Mouse (Mus musculus) heart, embryonic 11.5 days (tissue): ENCODE results near the gene 1700024P04Rik. TPM values are rescaled to one million over a fixed set of nuclear protein-coding genes. Genes with fewer than 3 reads are reported as not detected.

ENCODE experiments used
- ATAC-seq: fragments of 200-750 bp; cut with Nextera tagmentation; replicated peaks from 2 replicates; pipeline ENCODE4 v1.8.0; 2017; ENCODE audit warnings: moderate library complexity; ENCODE audit not compliant: insufficient number of reproducible peaks, low FRiP score, low TSS enrichment
- H3K27ac ChIP-seq: fragments of 300-500 bp; sonication (generic); 2 replicates; pipeline ENCODE4 v1.5.1; 2014; ENCODE audit warnings: mild to moderate bottlenecking, low read depth, low read length
- H3K27me3 ChIP-seq: fragments of 300-500 bp; sonication (generic); 2 replicates; pipeline ENCODE4 v1.6.1; 2014; ENCODE audit warnings: mild to moderate bottlenecking, low read length, mixed read lengths; ENCODE audit not compliant: control insufficient read depth, insufficient read depth
- H3K36me3 ChIP-seq: fragments of 300-500 bp; sonication (generic); 2 replicates; pipeline ENCODE4 v1.6.1; 2014; ENCODE audit warnings: mild to moderate bottlenecking, low read length, moderate library complexity, mixed read lengths; ENCODE audit not compliant: control insufficient read depth, insufficient read depth
- H3K4me1 ChIP-seq: fragments of 300-500 bp; sonication (generic); 2 replicates; pipeline ENCODE4 v1.6.1; 2014; ENCODE audit warnings: low read length; ENCODE audit not compliant: control insufficient read depth, insufficient read depth
- H3K4me2 ChIP-seq: fragments of 300-500 bp; sonication (generic); 2 replicates; pipeline ENCODE4 v1.6.1; 2014; ENCODE audit warnings: mild to moderate bottlenecking, moderate library complexity
- H3K4me3 ChIP-seq: fragments of 300-500 bp; sonication (generic); 2 replicates; pipeline ENCODE4 v1.5.1; 2014; ENCODE audit warnings: low read depth, low read length
- H3K9ac ChIP-seq: fragments of 300-500 bp; sonication (generic); 2 replicates; pipeline ENCODE4 v1.6.1; 2014; ENCODE audit warnings: mild to moderate bottlenecking, low read depth, low read length, moderate library complexity
- H3K9me3 ChIP-seq: fragments of 300-500 bp; sonication (generic); replicated peaks from 2 replicates; pipeline ENCODE4 v1.6.1; 2016; ENCODE audit warnings: low read length; ENCODE audit not compliant: control insufficient read depth
- WGBS: fragments of 180-500 bp; shearing (Covaris S2); extraction: QIAGEN DNeasy Blood & Tissue Kit; methylation state at CpG from one replicate; pipeline ENCODE4 v1.1.7; 2014; ENCODE audit not compliant: insufficient replicate concordance; 5-methylcytosine and 5-hydroxymethylcytosine counted together
- polyA plus RNA-seq: library from polyadenylated mRNA; unstranded; fragments of >200 nt; fragmentation: Nextera tagmentation; extraction: Ambion mirVana; gene quantifications from 2 replicates; pipeline ENCODE4 v1.2.1, GENCODE M21; 2014

Gene 1700024P04Rik
- polyA plus RNA-seq, 1 experiment from 2014 or later = not detected

DNA sequence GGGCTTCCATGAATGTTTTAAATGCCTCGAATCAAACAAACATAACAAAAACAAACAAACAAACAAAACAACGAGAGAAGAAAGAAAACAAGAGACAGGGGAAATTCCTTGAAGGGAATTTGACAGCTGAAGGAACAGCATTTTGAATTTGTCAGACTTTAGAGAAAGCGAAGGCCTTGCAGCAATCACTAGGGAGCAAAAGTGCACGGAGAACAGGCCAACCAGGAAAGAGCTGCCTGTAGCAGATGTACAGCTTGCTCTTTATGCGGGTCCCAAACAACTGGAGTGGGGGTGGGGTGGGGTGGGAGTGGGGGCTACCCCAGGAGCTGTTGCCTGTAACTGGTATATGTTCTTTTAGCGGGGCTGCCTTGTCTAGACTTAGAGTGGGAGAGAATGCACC is 42.0 kb downstream of the 1700024P04Rik start:
- Histone ChIP-seq H3K4me2 (no peak overlapping the region), H3K36me3 (no peaks in the 10 kb centered on the region), H3K27ac (no peak overlapping the region), H3K9ac (no peak overlapping the region), H3K4me1 (no peaks in the 10 kb centered on the region), H3K4me3 (no peak overlapping the region), H3K9me3 (no peaks in the 10 kb centered on the region), H3K27me3 (no peaks in the 10 kb centered on the region)
- no peak for ATAC-seq
- 57% methylated on average over 6 of the region's 6 CpGs for WGBS

DNA sequence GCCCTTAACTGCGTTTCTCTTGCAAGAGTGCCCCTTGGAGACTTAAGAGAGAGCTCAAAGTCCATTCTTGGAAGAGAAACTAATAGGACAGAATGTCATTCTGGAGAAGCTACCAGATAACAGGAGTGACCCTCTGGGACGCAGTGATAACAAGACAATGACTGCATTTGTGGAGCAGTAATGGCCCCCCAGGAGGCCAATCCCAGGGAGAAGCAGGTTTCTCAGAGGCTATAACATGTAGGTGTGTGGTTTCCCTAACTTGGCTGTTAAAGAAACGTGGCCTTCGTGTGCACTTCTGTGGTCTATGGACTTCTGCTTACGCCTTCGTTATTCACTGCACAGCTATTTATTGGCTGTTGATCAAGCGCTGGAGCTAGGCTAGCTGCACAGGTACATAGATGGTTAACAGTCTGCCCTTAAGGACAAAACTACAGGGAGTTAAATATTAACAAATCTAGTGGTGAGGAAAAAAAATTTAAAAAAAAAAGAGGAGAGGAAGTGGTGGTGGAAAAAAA is 42.5 kb downstream of the 1700024P04Rik start:
- Histone ChIP-seq H3K9ac (no peak overlapping the region), H3K9me3 (no peaks in the 10 kb centered on the region), H3K4me2 (no peak overlapping the region), H3K4me1 (no peaks in the 10 kb centered on the region), H3K36me3 (no peaks in the 10 kb centered on the region), H3K27ac (no peak overlapping the region), H3K27me3 (no peaks in the 10 kb centered on the region), H3K4me3 (no peak overlapping the region)
- no peak for ATAC-seq
- 62% methylated on average over 7 of the region's 7 CpGs for WGBS

DNA sequence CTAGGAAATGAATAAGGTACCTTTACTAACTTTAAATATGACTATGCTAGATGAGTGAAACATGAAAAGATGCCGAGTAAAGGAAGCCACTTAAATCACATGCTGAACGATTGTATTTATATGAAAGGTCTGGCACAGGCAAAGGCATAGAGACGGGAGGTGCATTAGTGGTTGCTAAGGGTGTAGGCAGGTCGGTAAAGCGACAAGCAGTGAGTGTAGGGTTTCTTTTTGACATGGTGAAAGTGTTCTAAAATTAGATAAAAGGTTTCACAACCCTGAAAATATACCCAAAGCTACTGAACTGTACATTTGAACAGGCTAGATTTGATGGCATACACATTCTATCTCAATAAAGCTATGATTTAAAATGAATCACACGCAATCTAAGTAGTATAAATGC is 47.3 kb downstream of the 1700024P04Rik start:
- no peaks in the 10 kb centered on the region for H3K36me3 ChIP-seq
- H3K4me2 ChIP-seq = no peak overlapping the region
- H3K9me3 ChIP-seq = no peaks in the 10 kb centered on the region
- H3K9ac ChIP-seq = no peak overlapping the region
- 73% methylated on average over 6 of the region's 6 CpGs for WGBS
- H3K4me3 ChIP-seq = no peak overlapping the region
- H3K27ac ChIP-seq = no peak overlapping the region
- no peaks in the 10 kb centered on the region for H3K4me1 ChIP-seq
- no peaks in the 10 kb centered on the region for H3K27me3 ChIP-seq
- ATAC-seq = no peak

Other genes starting within 250 kb of the 1700024P04Rik start
- gene Fcho2, start 169.1 kb downstream of the 1700024P04Rik start, polyA plus RNA-seq = 26.3 and 30.7 TPM in 2 replicates
- gene Tnpo1, start 58.2 kb downstream of the 1700024P04Rik start, polyA plus RNA-seq = 29.7 and 52.2 TPM in 2 replicates
- gene Zfp366, start 200.3 kb upstream of the 1700024P04Rik start, polyA plus RNA-seq = 0.11 and 0.25 TPM in 2 replicates